Mouse (Mus musculus): ENCODE data around the gene Fbn1.

DNA sequence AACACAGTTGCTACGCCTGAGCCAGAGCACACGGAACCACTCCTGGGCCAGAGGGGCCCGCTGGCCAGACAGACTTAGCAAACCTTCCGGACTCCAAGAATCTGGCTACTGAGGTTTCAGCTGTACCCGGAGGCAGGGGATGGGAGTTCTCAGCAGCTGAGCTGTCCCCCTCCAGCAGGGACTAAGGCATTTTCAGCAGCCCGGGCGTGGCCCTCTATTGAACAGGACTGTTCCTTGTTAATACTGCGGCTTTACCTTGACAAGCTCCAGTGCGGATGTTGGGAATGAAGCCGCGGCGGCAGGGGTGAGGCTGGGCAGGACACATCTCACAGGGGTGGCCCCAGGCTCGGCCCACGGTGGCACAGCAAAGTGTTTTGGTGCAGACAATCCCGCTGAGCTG is 95.4 kb downstream of the Fbn1 start:
- TF ChIP-seq CTCF (IDR thresholded peaks at IDR 0.05; ENCODE audit: low read depth) (no peak), EP300 (IDR thresholded peaks at IDR 0.05; ENCODE audit: low read depth) (no peak)

Measured in liver, embryonic 14.5 days (tissue).